Mouse (Mus musculus): Measurements from ENCODE around the gene Cpa4. TPM values are rescaled to one million over a fixed set of nuclear protein-coding genes. Genes with fewer than 3 reads are reported as not detected.

The Cpa4 gene
- total RNA-seq, 2 experiments from 2014 or later = not detected

- no peak for DNase-seq
These were observed 18.8 kb downstream of the Cpa4 start for GRCm38 (mm10) chr6:30586886-30587442.

GRCm38 (mm10) chr6:30589819-30590218, 21.6 kb downstream of the Cpa4 start:
- intact Hi-C loops (cut with DNase I) = no loop called here
- DNase-seq = no peak

More at GRCm38 (mm10) chr6:30586886-30587442, 18.8 kb downstream of the Cpa4 start:
- intact Hi-C loops (cut with DNase I) = no loop called here

GRCm38 (mm10) chr6:30591851-30592404, 23.8 kb downstream of the Cpa4 start:
- intact Hi-C loops (cut with DNase I) = no loop called here
- no peak for DNase-seq

GRCm38 (mm10) chr6:30592417-30592974, 24.3 kb downstream of the Cpa4 start:
- no peak for DNase-seq
- intact Hi-C loops (cut with DNase I) = no loop called here

DNA sequence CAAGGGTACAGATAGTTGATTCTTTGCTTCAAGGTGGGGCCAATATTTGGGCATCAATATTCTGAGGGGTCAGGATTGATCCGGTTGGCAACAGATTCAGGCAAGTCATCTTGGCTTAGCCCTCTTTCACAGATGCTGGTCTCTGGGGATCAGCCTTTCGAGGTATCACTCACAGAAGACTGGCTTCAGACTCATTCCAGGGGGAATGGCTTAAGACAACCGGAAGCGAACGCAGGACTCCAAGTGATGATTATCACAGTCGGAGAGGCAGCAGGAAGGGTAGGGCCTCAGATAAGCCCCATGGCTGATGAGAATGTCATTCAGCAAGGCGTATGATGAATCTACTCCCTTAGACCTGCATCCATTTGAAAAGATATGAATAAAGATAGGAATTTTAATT, 26.2 kb downstream of the Cpa4 start:
- no peak for DNase-seq

DNA sequence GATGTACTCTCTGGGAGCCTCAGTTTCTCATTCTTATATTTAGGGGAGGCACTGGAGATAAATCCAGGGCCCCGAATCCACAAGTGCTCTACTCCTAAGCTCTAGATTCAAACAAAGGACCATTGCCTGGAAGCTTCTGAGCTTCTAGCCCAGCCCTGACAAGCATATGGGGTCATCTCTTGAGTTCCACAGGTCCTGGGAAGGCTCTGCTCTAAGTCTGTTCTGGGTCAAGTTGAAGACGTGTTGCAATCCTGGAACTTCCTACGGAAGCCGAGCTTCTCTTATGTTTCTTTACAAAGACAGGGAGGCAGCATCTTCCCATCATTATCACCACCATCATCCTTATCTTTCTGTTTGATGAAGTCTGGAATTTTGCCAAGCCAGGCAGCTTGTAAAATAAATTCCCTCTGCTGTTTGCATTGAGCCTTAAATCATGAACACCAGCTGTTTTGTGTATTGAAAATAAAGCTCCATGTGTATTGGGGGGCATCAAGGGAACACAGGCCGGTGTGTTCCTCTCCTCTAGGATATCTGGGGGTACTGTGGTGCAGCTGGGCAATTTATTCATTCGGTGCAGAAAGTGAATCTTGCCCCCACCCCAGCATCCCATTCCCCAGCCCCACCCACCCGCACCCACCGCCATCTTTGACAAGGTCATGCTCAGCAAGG, 28.2 kb downstream of the Cpa4 start:
- intact Hi-C loops (cut with DNase I) = no loop called here
- DNase-seq = no peak

More for the DNA sequence above, 26.2 kb downstream of the Cpa4 start:
- intact Hi-C loops (cut with DNase I) = no loop called here

- DNase-seq = no peak
- intact Hi-C loops (cut with DNase I) = no loop called here
These were observed 31.9 kb downstream of the Cpa4 start for GRCm38 (mm10) chr6:30600033-30600432.

DNA sequence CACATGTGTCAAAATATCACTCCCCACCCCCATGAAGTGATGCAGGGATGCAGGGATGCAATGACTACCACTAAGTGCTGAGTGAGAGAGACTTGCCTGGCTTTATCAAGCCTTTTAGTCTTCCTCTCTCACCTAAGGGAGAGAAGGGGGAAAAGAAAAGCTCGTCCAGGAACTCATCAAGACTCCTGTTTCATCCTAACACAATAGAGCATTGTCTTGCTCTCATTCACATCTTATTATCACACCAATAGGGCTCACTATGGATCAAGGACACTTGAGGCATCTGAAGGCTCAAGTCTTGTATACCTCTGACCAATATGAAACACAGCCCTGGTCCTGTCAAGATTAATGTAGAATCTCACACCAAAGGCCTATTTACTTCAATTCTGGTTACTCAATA, 32.8 kb downstream of the Cpa4 start:
- DNase-seq = no peak
- intact Hi-C loops (cut with DNase I) = no loop called here

DNA sequence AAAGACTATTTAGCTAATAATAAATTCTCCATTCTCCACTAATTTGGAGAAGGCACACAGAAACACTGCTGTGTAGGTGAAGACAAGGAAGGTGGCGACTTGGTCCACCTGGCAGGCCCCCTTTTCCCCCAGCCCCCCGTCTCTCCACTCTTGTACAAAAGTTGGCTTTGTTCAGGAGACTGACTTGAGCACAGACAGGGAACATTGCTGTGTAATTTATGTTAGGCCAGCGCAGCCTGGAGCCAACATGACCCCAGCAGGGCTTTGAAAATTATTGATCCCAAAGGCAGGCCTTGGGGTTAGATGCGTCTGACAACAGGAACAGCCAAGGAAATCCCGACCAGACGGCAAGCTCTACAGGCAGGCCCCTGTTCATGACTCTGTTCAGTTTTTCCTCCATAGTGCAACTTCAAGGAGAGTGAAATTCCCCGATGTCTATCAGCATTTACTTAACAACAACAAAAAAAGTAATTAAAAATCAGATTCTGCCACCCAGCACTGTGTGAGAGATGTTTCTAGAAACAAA, 36.2 kb downstream of the Cpa4 start:
- intact Hi-C loops (cut with DNase I) = no loop called here
- DNase-seq = no peak

- no peak for DNase-seq
- intact Hi-C loops (cut with DNase I) = no loop called here
These were observed 36.9 kb downstream of the Cpa4 start for GRCm38 (mm10) chr6:30605111-30605510.

DNA sequence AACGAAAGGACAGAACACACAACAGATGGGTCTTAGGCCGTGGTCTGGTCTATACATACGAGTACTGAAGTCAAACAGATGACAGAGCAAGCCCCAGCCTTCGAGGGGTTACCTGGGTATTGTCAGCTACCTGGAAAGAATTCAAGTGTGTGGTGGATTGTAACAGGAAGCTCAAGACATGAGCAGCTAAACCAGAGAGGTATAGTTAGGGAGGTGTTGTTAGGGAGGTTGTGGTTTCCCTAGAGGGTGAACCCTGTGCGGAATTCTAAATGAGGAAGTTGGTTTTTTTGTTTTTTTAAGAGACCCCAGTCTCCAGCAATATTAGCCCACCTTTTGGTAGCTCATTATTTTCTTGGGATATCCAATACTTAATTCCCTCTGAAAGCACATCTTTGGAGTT, 37.5 kb downstream of the Cpa4 start:
- no peak for DNase-seq
- intact Hi-C loops (cut with DNase I) = no loop called here

- no peak for DNase-seq
- intact Hi-C loops (cut with DNase I) = no loop called here
These were observed 42.5 kb downstream of the Cpa4 start, which contains the start of gene Cpa5 for GRCm38 (mm10) chr6:30610710-30611109. TSS of gene Cpa5 (plus strand) at chr6:30611010.

DNA sequence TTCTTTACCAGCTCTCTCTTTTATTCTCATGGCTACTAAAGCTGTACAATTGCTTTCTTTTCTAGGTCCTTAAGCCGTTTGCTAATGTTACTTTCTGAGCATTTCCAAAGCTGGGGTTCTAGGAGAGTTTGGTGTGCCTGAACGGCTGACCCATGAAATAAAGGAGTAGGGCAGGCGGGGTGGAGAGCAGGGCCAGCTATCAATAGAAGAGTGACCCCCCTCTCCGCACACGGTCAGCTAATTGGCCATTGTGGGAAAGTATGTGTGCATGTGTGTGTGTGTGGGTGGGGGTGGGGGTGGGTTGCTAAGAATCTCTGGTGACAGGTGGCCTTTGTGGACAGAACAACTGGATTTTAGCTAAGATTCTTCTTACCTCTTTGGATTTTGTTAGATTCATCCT, 43.0 kb downstream of the Cpa4 start:
- no peak for DNase-seq

GRCm38 (mm10) chr6:30614251-30614650, 46.1 kb downstream of the Cpa4 start:
- intact Hi-C loops (cut with DNase I) = no loop called here
- DNase-seq = no peak

More for the DNA sequence above, 43.0 kb downstream of the Cpa4 start:
- intact Hi-C loops (cut with DNase I) = no loop called here

GRCm38 (mm10) chr6:30615741-30616140, 47.6 kb downstream of the Cpa4 start:
- DNase-seq = no peak
- intact Hi-C loops (cut with DNase I) = no loop called here

GRCm38 (mm10) chr6:30616491-30616941, 48.3 kb downstream of the Cpa4 start:
- intact Hi-C loops (cut with DNase I) = no loop called here
- DNase-seq = no peak

- DNase-seq = no peak
- intact Hi-C loops (cut with DNase I) = no loop called here
These were observed 49.1 kb downstream of the Cpa4 start for GRCm38 (mm10) chr6:30617020-30617958.

GRCm38 (mm10) chr6:30617959-30618590, 49.9 kb downstream of the Cpa4 start:
- intact Hi-C loops (cut with DNase I) = no loop called here
- no peak for DNase-seq

- no peak for DNase-seq
- intact Hi-C loops (cut with DNase I) = no loop called here
These were observed 50.6 kb downstream of the Cpa4 start for GRCm38 (mm10) chr6:30618735-30619134.

GRCm38 (mm10) chr6:30619606-30620005, 51.4 kb downstream of the Cpa4 start:
- intact Hi-C loops (cut with DNase I) = no loop called here
- DNase-seq = no peak
